Mouse (Mus musculus): Measurements from ENCODE around the gene Sri. TPM values are rescaled to one million over a fixed set of nuclear protein-coding genes. Genes with fewer than 3 reads are reported as not detected.

Gene Sri
- polyA plus RNA-seq, 1 experiment from 2014 or later, result 189 TPM

Other genes with a start within 250 kb of the Sri start
- 0.05 and 0.20 TPM in 2 replicates for gene Steap4, start 85.6 kb upstream of the Sri start, polyA plus RNA-seq (2016; fragmentation: Nextera tagmentation; extraction: Ambion mirVana)